Comparison of ENCODE assay signal across 24 mouse cellular contexts in genomic region chr8:119941471-119941870, GRCm38 (mm10). TPM values are rescaled to one million over a fixed set of nuclear protein-coding genes. Genes with fewer than 3 reads are reported as not detected.
A peak's percentile ranks its signal among the peaks of the same experiment; 100 is the strongest.
DNase-seq lines count a peak whose midpoint lies in the region; ATAC-seq and TF ChIP-seq lines count a peak whose summit lies in the region.
"Had no signal": no experiment of that assay in that cellular context is flagged by ENCODE, and none has a peak within 500 bp of the region (broad histone marks: within the 10 kb centered on the region; RNA-seq: fewer than 3 reads in every experiment).

No protein-coding gene starts in this region.

- H3K27me3 ChIP-seq in E14TG2a.4 (ENCODE audit: insufficient read depth, low read length), result no peaks in the 10 kb centered on the region
- H3K27me3 ChIP-seq in heart, embryonic 11.5 days (ENCODE audit: control insufficient read depth, insufficient read depth, low read length), result no peaks in the 10 kb centered on the region
- H3K27me3 ChIP-seq: hindbrain, embryonic 13.5 days; intestine, embryonic 15.5 days; limb, embryonic 13.5 days; liver, embryonic 13.5 days; lung, embryonic 15.5 days; midbrain, embryonic 12.5 days had no signal

- ATAC-seq in cerebellum, adult (ENCODE audit: insufficient number of reproducible peaks, low FRiP score, low TSS enrichment), result peak; percentile 34; the same call in 1 of the 2 replicates
- no peak for ATAC-seq in heart, embryonic 11.5 days (replicated peaks; ENCODE audit: insufficient number of reproducible peaks, low FRiP score, low TSS enrichment)
- ATAC-seq: forebrain, embryonic 16.5 days; intestine, embryonic 15.5 days had no signal

- WGBS in heart, embryonic 11.5 days (ENCODE audit: insufficient replicate concordance), result 93% methylated on average over 18 of the region's 18 CpGs

- H3K4me3 ChIP-seq in E14TG2a.4 (replicated peaks; ENCODE audit: low read length), result 0 out of 2 replicates have a peak overlapping the region, but pooled peaks have one; percentile 10
- no peak overlapping the region for H3K4me3 ChIP-seq in heart, embryonic 11.5 days (ENCODE audit: low read depth, low read length)
- H3K4me3 ChIP-seq: heart, embryonic 10.5 days; hindbrain, embryonic 13.5 days; intestine, embryonic 15.5 days; limb, embryonic 13.5 days; liver, embryonic 13.5 days; lung, embryonic 15.5 days; midbrain, embryonic 12.5 days had no signal

- H3K4me2 ChIP-seq in heart, embryonic 11.5 days, result no peak overlapping the region
- H3K4me2 ChIP-seq: hindbrain, embryonic 13.5 days; intestine, embryonic 15.5 days; limb, embryonic 13.5 days; liver, embryonic 13.5 days; lung, embryonic 15.5 days; midbrain, embryonic 12.5 days had no signal

- peaks cover 98% of the 10 kb centered on the region for H3K36me3 ChIP-seq in E14TG2a.4 (ENCODE audit: insufficient read depth, low read length)
- H3K36me3 ChIP-seq in heart, embryonic 11.5 days (ENCODE audit: control insufficient read depth, insufficient read depth, low read length), result peaks cover 15% of the 10 kb centered on the region

- H3K4me1 ChIP-seq in E14TG2a.4 (replicated peaks; ENCODE audit: low read depth, low read length), result peaks cover 95% of the 10 kb centered on the region
- H3K4me1 ChIP-seq in heart, embryonic 11.5 days (ENCODE audit: control insufficient read depth, insufficient read depth, low read length), result no peaks in the 10 kb centered on the region; the same call in 1 of the 2 replicates
- H3K4me1 ChIP-seq: liver, embryonic 13.5 days; lung, embryonic 15.5 days; midbrain, embryonic 12.5 days had no signal

- no peak for TF ChIP-seq CTCF in E14TG2a.4 (conservative IDR thresholded peaks at IDR 0.05; ENCODE audit: low read length)

- no peak overlapping the region for H3K27ac ChIP-seq in heart, embryonic 11.5 days (ENCODE audit: low read depth, low read length)
- H3K27ac ChIP-seq: heart, embryonic 10.5 days; hindbrain, embryonic 13.5 days; intestine, embryonic 15.5 days; limb, embryonic 13.5 days; liver, embryonic 13.5 days; lung, embryonic 15.5 days; midbrain, embryonic 12.5 days had no signal

- no peaks in the 10 kb centered on the region for H3K9me3 ChIP-seq in E14TG2a.4 (ENCODE audit: low read length)
- H3K9me3 ChIP-seq in heart, embryonic 11.5 days (replicated peaks; ENCODE audit: control insufficient read depth, low read length), result no peaks in the 10 kb centered on the region
- H3K9me3 ChIP-seq: heart, embryonic 10.5 days; hindbrain, embryonic 13.5 days; intestine, embryonic 15.5 days; limb, embryonic 13.5 days; liver, embryonic 13.5 days; lung, embryonic 15.5 days; midbrain, embryonic 12.5 days had no signal

- H3K9ac ChIP-seq in heart, embryonic 11.5 days (ENCODE audit: low read depth, low read length), result no peak overlapping the region
- H3K9ac ChIP-seq: hindbrain, embryonic 13.5 days; intestine, embryonic 15.5 days; limb, embryonic 13.5 days; liver, embryonic 13.5 days; lung, embryonic 15.5 days; midbrain, embryonic 12.5 days had no signal

- peak; percentile 45 for DNase-seq in adrenal gland, adult 8-10 months
- no peak for DNase-seq in adrenal gland, adult 18-20 months (ENCODE audit: low spot score in 2 of 2)
- DNase-seq in cerebellum, adult 9-11 months, result peak; percentile 80
- no peak for DNase-seq in urinary bladder, postnatal 14 days (ENCODE audit: low spot score)
- DNase-seq in ovary, adult 18-20 months (ENCODE audit: low spot score), result no peak
- DNase-seq: heart, postnatal 10 days; kidney, postnatal 4 days; liver, embryonic 13.5 days; right cerebral cortex, postnatal 14 days; spleen, adult 18-20 months; thymus, postnatal 36 days had no signal

RNA-seq across cellular contexts. Expression of gene Gm20388, which starts 30.8 kb away (rescaled TPM):
- 10 to 100 TPM in 1 of 4 experiments, 1 to 10 TPM in 3; 1.7 to 16.9 (median 5.8) TPM for total RNA-seq in adrenal gland, adult 8-10 months (2022)
- 1 to 10 TPM; 1.3 to 8.5 TPM for total RNA-seq in adrenal gland, adult 18-20 months (2021)
- polyA plus RNA-seq in heart, embryonic 11.5 days (2014; fragmentation: Nextera tagmentation; extraction: Ambion mirVana), result 6.4 TPM in 1 of 2 replicates, not detected in the other
- total RNA-seq: layer of hippocampus, postnatal 14 days had no signal
- polyA plus RNA-seq: embryonic facial prominence, embryonic 14.5 days; intestine, embryonic 15.5 days; kidney, embryonic 14.5 days; liver, embryonic 13.5 days; midbrain, embryonic 12.5 days had no signal

RNA-seq across cellular contexts. Expression of gene Usp10, which starts 31.3 kb away (rescaled TPM):
- 100 to 1,000 TPM in 3 of 4 experiments, 10 to 100 TPM in 1; 88.6 to 130 (median 113) TPM for total RNA-seq in adrenal gland, adult 8-10 months (2022)
- 100 to 1,000 TPM; 114 to 127 TPM for total RNA-seq in adrenal gland, adult 18-20 months (2021)
- 99.2 and 104 TPM in 2 replicates for polyA plus RNA-seq in heart, embryonic 11.5 days (2014; fragmentation: Nextera tagmentation; extraction: Ambion mirVana)

RNA-seq across cellular contexts. Expression of gene Crispld2, which starts 50.8 kb away (rescaled TPM):
- 10 to 100 TPM in 2 of 4 experiments, 1 to 10 TPM in 2; 7.4 to 14.4 (median 10.5) TPM for total RNA-seq in adrenal gland, adult 8-10 months (2022)
- total RNA-seq in adrenal gland, adult 18-20 months (2021), result 10 to 100 TPM in 1 of 2 experiments, 1 to 10 TPM in 1; 9.5 to 12.8 TPM
- polyA plus RNA-seq in heart, embryonic 11.5 days (2014; fragmentation: Nextera tagmentation; extraction: Ambion mirVana), result 1.7 and 2.8 TPM in 2 replicates

Comparison
In these comparisons a context has a peak if more than half of its experiments do, and no peak if none do; other contexts are left out.
1. DNase-seq: peak in adrenal gland, adult 8-10 months (single experiment) and cerebellum, adult 9-11 months (single experiment); none in adrenal gland, adult 18-20 months (0 of 2), urinary bladder, postnatal 14 days (single experiment) and ovary, adult 18-20 months (single experiment).